Mouse (Mus musculus) CD4-positive naive resting alpha-beta T cell, adult 76 days (primary cell): ENCODE data around the gene Cnrip1. TPM values are rescaled to one million over a fixed set of nuclear protein-coding genes. Genes with fewer than 3 reads are reported as not detected.

Experiments used
- total RNA-seq: library from RNA; stranded (reverse); gene quantifications from one replicate; pipeline ENCODE4 v1.2.4, GENCODE M21; 2023

Cnrip1 gene
- total RNA-seq: 2.3 TPM

GRCm38 (mm10) chr11:17051545-17052475 is at the start of gene Cnrip1, which contains the start of gene Plek:
TSS of gene Cnrip1 (plus strand) at chr11:17051586.
TSS of gene Plek (minus strand) at chr11:17052381.

Other genes with a start within 250 kb of the Cnrip1 start
- 2.3 TPM for gene Fbxo48, start 100.2 kb upstream of the Cnrip1 start, total RNA-seq
- gene Plek, start 795 bp downstream of the Cnrip1 start, total RNA-seq: 28.4 TPM
- gene Ppp3r1, start 107.7 kb downstream of the Cnrip1 start, total RNA-seq: 74.9 TPM
- gene Wdr92, start 130.5 kb downstream of the Cnrip1 start, total RNA-seq: 7.0 TPM
- 30.1 TPM for gene Pno1, start 160.0 kb downstream of the Cnrip1 start, total RNA-seq
- 32.8 TPM for gene C1d, start 206.0 kb downstream of the Cnrip1 start, total RNA-seq